Comparison of ENCODE assay signal across 30 mouse cellular contexts in the genomic region with DNA sequence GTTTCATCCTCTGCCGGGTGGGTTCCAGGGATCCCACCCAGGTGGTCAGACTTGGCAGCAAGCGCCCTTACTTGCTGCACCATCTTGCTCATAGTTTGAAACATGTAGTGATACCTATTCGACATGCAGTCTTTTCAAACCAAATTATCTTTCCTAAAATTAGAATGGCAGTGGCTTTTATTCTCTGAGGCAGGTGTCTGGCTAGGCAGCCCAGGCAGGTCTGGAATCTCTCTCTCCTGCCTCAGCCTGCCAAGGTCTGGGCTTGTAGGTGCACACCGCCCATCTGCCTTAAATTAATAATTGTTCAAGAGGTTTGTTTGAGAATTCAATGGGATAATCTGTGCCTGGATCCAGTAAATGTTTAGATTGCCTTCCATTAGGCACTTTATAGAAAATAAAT. TPM values are rescaled to one million over a fixed set of nuclear protein-coding genes. Genes with fewer than 3 reads are reported as not detected.
DNase-seq lines count a peak whose midpoint lies in the region; ATAC-seq and TF ChIP-seq lines count a peak whose summit lies in the region.
"Had no signal": no experiment of that assay in that cellular context is flagged by ENCODE, and none has a peak within 500 bp of the region (broad histone marks: within the 10 kb centered on the region; RNA-seq: fewer than 3 reads in every experiment).

No protein-coding gene starts in this region.

- no peak overlapping the region for H3K4me2 ChIP-seq in forebrain, embryonic 15.5 days (replicated peaks)
- H3K4me2 ChIP-seq in forebrain, postnatal 0 days (ENCODE audit: low read depth): no peak overlapping the region
- H3K4me2 ChIP-seq in midbrain, embryonic 15.5 days: no peak overlapping the region
- no peak overlapping the region for H3K4me2 ChIP-seq in midbrain, embryonic 16.5 days (ENCODE audit: low read length)
- H3K4me2 ChIP-seq: embryonic facial prominence, embryonic 12.5 days; liver, embryonic 15.5 days; lung, embryonic 15.5 days; stomach, embryonic 15.5 days had no signal

- TF ChIP-seq CTCF in forebrain, postnatal 0 days (IDR thresholded peaks at IDR 0.05; ENCODE audit: low read depth): no peak

- WGBS in forebrain, embryonic 15.5 days: 54% methylated on average over 4 of the region's 4 CpGs
- WGBS in forebrain, postnatal 0 days: 49% methylated on average over 4 of the region's 4 CpGs
- 82% methylated on average over 4 of the region's 4 CpGs for WGBS in midbrain, embryonic 15.5 days
- 90% methylated on average over 4 of the region's 4 CpGs for WGBS in midbrain, embryonic 16.5 days
- WGBS in heart, embryonic 10.5 days: 83% methylated on average over 4 of the region's 4 CpGs

- H3K36me3 ChIP-seq in forebrain, embryonic 15.5 days: peaks cover 11% of the 10 kb centered on the region
- peaks cover 8% of the 10 kb centered on the region for H3K36me3 ChIP-seq in forebrain, postnatal 0 days (ENCODE audit: insufficient read depth)
- no peaks in the 10 kb centered on the region; the same call in 1 of the 2 replicates for H3K36me3 ChIP-seq in midbrain, embryonic 15.5 days (replicated peaks)
- peaks cover 6% of the 10 kb centered on the region; the same call in 1 of the 2 replicates for H3K36me3 ChIP-seq in midbrain, embryonic 16.5 days (ENCODE audit: control insufficient read depth, insufficient read depth, low read length)
- peaks cover 26% of the 10 kb centered on the region for H3K36me3 ChIP-seq in heart, embryonic 10.5 days

- no peak for ATAC-seq in forebrain, embryonic 15.5 days (replicated peaks)
- ATAC-seq in forebrain, postnatal 0 days: no peak
- ATAC-seq in midbrain, embryonic 15.5 days (replicated peaks): no peak
- no peak for ATAC-seq in midbrain, embryonic 16.5 days
- ATAC-seq: inflammation-experienced regulatory T-cells, adult 6 months had no signal

- H3K27ac ChIP-seq in forebrain, embryonic 15.5 days (replicated peaks): peak overlapping the region; percentile 71
- H3K27ac ChIP-seq in forebrain, postnatal 0 days (ENCODE audit: low read depth, low read length): no peak overlapping the region
- 0 out of 2 replicates have a peak overlapping the region, but pooled peaks have one; percentile 3 for H3K27ac ChIP-seq in midbrain, embryonic 15.5 days
- no peak overlapping the region for H3K27ac ChIP-seq in midbrain, embryonic 16.5 days (ENCODE audit: low read length)
- no peak overlapping the region for H3K27ac ChIP-seq in heart, embryonic 10.5 days
- H3K27ac ChIP-seq: embryonic facial prominence, embryonic 12.5 days; left cerebral cortex, adult 2 months; limb, embryonic 10.5 days; liver, embryonic 15.5 days; lung, embryonic 15.5 days; stomach, embryonic 15.5 days had no signal

- H3K9ac ChIP-seq in forebrain, embryonic 15.5 days (replicated peaks): no peak overlapping the region
- no peak overlapping the region for H3K9ac ChIP-seq in forebrain, postnatal 0 days
- H3K9ac ChIP-seq in midbrain, embryonic 15.5 days: no peak overlapping the region
- no peak overlapping the region for H3K9ac ChIP-seq in midbrain, embryonic 16.5 days (ENCODE audit: low read depth, low read length)
- H3K9ac ChIP-seq: embryonic facial prominence, embryonic 12.5 days; liver, embryonic 15.5 days; lung, embryonic 15.5 days; stomach, embryonic 15.5 days had no signal

- H3K27me3 ChIP-seq in forebrain, embryonic 15.5 days: no peaks in the 10 kb centered on the region
- H3K27me3 ChIP-seq in forebrain, postnatal 0 days (ENCODE audit: insufficient read depth, low read length): no peaks in the 10 kb centered on the region
- H3K27me3 ChIP-seq in midbrain, embryonic 15.5 days (replicated peaks): no peaks in the 10 kb centered on the region
- H3K27me3 ChIP-seq in midbrain, embryonic 16.5 days (ENCODE audit: control insufficient read depth, insufficient read depth, low read depth, low read length): no peaks in the 10 kb centered on the region
- H3K27me3 ChIP-seq in heart, embryonic 10.5 days (ENCODE audit: insufficient read depth, poor library complexity, severe bottlenecking): no peaks in the 10 kb centered on the region
- H3K27me3 ChIP-seq: CH12.LX; embryonic facial prominence, embryonic 12.5 days; liver, embryonic 15.5 days; lung, embryonic 15.5 days; megakaryocyte, embryonic 14.5 days; stomach, embryonic 15.5 days had no signal

- peaks cover 13% of the 10 kb centered on the region for H3K4me1 ChIP-seq in forebrain, embryonic 15.5 days
- H3K4me1 ChIP-seq in forebrain, postnatal 0 days (ENCODE audit: insufficient read depth): no peaks in the 10 kb centered on the region
- H3K4me1 ChIP-seq in midbrain, embryonic 15.5 days: peaks cover 3% of the 10 kb centered on the region; the same call in 1 of the 2 replicates
- H3K4me1 ChIP-seq in midbrain, embryonic 16.5 days (ENCODE audit: control insufficient read depth, insufficient read depth, low read length): 0 out of 2 replicates have a peak, but pooled peaks cover 2% of the 10 kb centered on the region
- peaks cover 2% of the 10 kb centered on the region; the same call in 1 of the 2 replicates for H3K4me1 ChIP-seq in heart, embryonic 10.5 days
- H3K4me1 ChIP-seq: embryonic facial prominence, embryonic 12.5 days; liver, embryonic 15.5 days; stomach, embryonic 15.5 days had no signal

- no peak overlapping the region for H3K4me3 ChIP-seq in forebrain, embryonic 15.5 days
- H3K4me3 ChIP-seq in forebrain, postnatal 0 days (ENCODE audit: low read depth, low read length): no peak overlapping the region
- no peak overlapping the region for H3K4me3 ChIP-seq in midbrain, embryonic 15.5 days
- no peak overlapping the region for H3K4me3 ChIP-seq in midbrain, embryonic 16.5 days (ENCODE audit: low read depth, low read length)
- H3K4me3 ChIP-seq in heart, embryonic 10.5 days: no peak overlapping the region
- H3K4me3 ChIP-seq: embryonic facial prominence, embryonic 12.5 days; left cerebral cortex, adult 2 months; limb, embryonic 10.5 days; liver, embryonic 15.5 days; lung, embryonic 15.5 days; megakaryocyte, embryonic 14.5 days; stomach, embryonic 15.5 days had no signal

- H3K9me3 ChIP-seq in forebrain, embryonic 15.5 days: no peaks in the 10 kb centered on the region
- H3K9me3 ChIP-seq in forebrain, postnatal 0 days (ENCODE audit: low read length): no peaks in the 10 kb centered on the region
- no peaks in the 10 kb centered on the region for H3K9me3 ChIP-seq in midbrain, embryonic 15.5 days
- H3K9me3 ChIP-seq in midbrain, embryonic 16.5 days (replicated peaks; ENCODE audit: control insufficient read depth, low read length, poor library complexity, severe bottlenecking): no peaks in the 10 kb centered on the region
- H3K9me3 ChIP-seq in heart, embryonic 10.5 days: no peaks in the 10 kb centered on the region
- H3K9me3 ChIP-seq: embryonic facial prominence, embryonic 12.5 days; G1E; limb, embryonic 10.5 days; liver, embryonic 15.5 days; lung, embryonic 15.5 days; stomach, embryonic 15.5 days had no signal

- no peak for DNase-seq in forebrain, postnatal 0 days
- DNase-seq in cerebellum, adult 18-20 months: peak; percentile 50 to 64
- DNase-seq in frontal cortex, postnatal 36 days (ENCODE audit: low spot score in 2 of 2): no peak
- no peak for DNase-seq in heart, embryonic 10.5 days (ENCODE audit: low spot score)
- DNase-seq: adrenal gland, adult 8-10 months; B cell, adult 2 months; kidney, adult 18-20 months; kidney, postnatal 4 days; liver; thymus, postnatal 25 days had no signal

RNA-seq across cellular contexts. Expression of a gene that starts 38.5 kb away (rescaled TPM):
- 17.5 and 17.6 TPM in 2 replicates for polyA plus RNA-seq in forebrain, embryonic 15.5 days (2015; fragmentation: Nextera tagmentation; extraction: Ambion mirVana)
- total RNA-seq in forebrain, postnatal 0 days (2014; rRNA removed): 48.7 and 57.2 TPM in 2 replicates
- polyA plus RNA-seq in forebrain, postnatal 0 days (2015; fragmentation: Nextera tagmentation; extraction: Ambion mirVana): 32.3 and 58.7 TPM in 2 replicates
- 23.3 and 26.7 TPM in 2 replicates for polyA plus RNA-seq in midbrain, embryonic 15.5 days (2015; fragmentation: Nextera tagmentation; extraction: Ambion mirVana)
- 23.0 and 32.7 TPM in 2 replicates for polyA plus RNA-seq in midbrain, embryonic 16.5 days (2015; fragmentation: Nextera tagmentation; extraction: Ambion mirVana)
- 0.10 and 0.21 TPM in 2 replicates for polyA plus RNA-seq in heart, embryonic 10.5 days (2016; fragmentation: Nextera tagmentation; extraction: Ambion mirVana)
- total RNA-seq: neutrophil, adult 5-6 weeks had no signal
- polyA plus RNA-seq: G1E; inflammation-experienced regulatory T-cells, adult 6 months; liver, embryonic 15.5 days had no signal

RNA-seq across cellular contexts. Expression of a gene that starts 53.6 kb away (rescaled TPM):
- not detected in 2 replicates for polyA plus RNA-seq in forebrain, embryonic 15.5 days (2015; fragmentation: Nextera tagmentation; extraction: Ambion mirVana)
- total RNA-seq in forebrain, postnatal 0 days (2014; rRNA removed): not detected in 2 replicates
- polyA plus RNA-seq in forebrain, postnatal 0 days (2015; fragmentation: Nextera tagmentation; extraction: Ambion mirVana): 0.27 TPM in 1 of 2 replicates, not detected in the other
- not detected in 2 replicates for polyA plus RNA-seq in midbrain, embryonic 15.5 days (2015; fragmentation: Nextera tagmentation; extraction: Ambion mirVana)
- not detected in 2 replicates for polyA plus RNA-seq in midbrain, embryonic 16.5 days (2015; fragmentation: Nextera tagmentation; extraction: Ambion mirVana)
- polyA plus RNA-seq in heart, embryonic 10.5 days (2016; fragmentation: Nextera tagmentation; extraction: Ambion mirVana): not detected in 2 replicates
- total RNA-seq: adrenal gland, adult 8-10 months; CH12.LX; G1E; gastrocnemius, adult 8-10 months; midbrain, postnatal 0 days; neutrophil, adult 5-6 weeks had no signal
- polyA plus RNA-seq: embryonic facial prominence, embryonic 12.5 days; G1E; gonadal fat pad, adult 2 months; heart, embryonic 16.5 days; hindbrain, embryonic 11.5 days; inflammation-experienced regulatory T-cells, adult 6 months; kidney, embryonic 16.5 days; limb, embryonic 10.5 days; liver, embryonic 15.5 days; lung, embryonic 15.5 days; stomach, embryonic 15.5 days had no signal

Comparison
In these comparisons a context has a peak if more than half of its experiments do, and no peak if none do; other contexts are left out.
1. H3K27ac ChIP-seq: peak in forebrain, embryonic 15.5 days (single experiment) and midbrain, embryonic 15.5 days (single experiment); none in forebrain, postnatal 0 days (single experiment), midbrain, embryonic 16.5 days (single experiment) and heart, embryonic 10.5 days (single experiment).
2. DNase-seq: peak in cerebellum, adult 18-20 months (2 of 2); none in forebrain, postnatal 0 days (single experiment), frontal cortex, postnatal 36 days (0 of 2) and heart, embryonic 10.5 days (single experiment).
3. RNA of a gene that starts 38.5 kb away (polyA plus RNA-seq): 32.3 to 58.7 TPM in forebrain, postnatal 0 days, 23.0 to 32.7 TPM in midbrain, embryonic 16.5 days, 23.3 to 26.7 TPM in midbrain, embryonic 15.5 days and 17.5 to 17.6 TPM in forebrain, embryonic 15.5 days; 0.10 to 0.21 TPM in heart, embryonic 10.5 days; every median in the first group is over 10 times any median in the second.